Mouse (Mus musculus) cortical plate, adult 2 months (tissue): ENCODE measurements at regions not wholly inside any gene's neighbourhood (a gene's known extent, or its start where the extent isn't known, plus 50 kb on each side); places are given as distances from the start of the nearest gene placed in this dataset.

Experiments used
- CTCF ChIP-seq: fragments of 200-500 bp; IDR thresholded peaks from 2 replicates; pipeline ENCODE4 v1.5.1; 2011; ENCODE audit warnings: mild to moderate bottlenecking, control low read depth, low read length; ENCODE audit not compliant: insufficient read depth; ENCODE audit errors: extremely low read depth
- POLR2A ChIP-seq: fragments of 200-500 bp; IDR thresholded peaks from 2 replicates; pipeline ENCODE4 v1.6.1; 2011; ENCODE audit warnings: mild to moderate bottlenecking, low read length, control low read depth; ENCODE audit not compliant: insufficient read depth; ENCODE audit errors: extremely low read depth

DNA sequence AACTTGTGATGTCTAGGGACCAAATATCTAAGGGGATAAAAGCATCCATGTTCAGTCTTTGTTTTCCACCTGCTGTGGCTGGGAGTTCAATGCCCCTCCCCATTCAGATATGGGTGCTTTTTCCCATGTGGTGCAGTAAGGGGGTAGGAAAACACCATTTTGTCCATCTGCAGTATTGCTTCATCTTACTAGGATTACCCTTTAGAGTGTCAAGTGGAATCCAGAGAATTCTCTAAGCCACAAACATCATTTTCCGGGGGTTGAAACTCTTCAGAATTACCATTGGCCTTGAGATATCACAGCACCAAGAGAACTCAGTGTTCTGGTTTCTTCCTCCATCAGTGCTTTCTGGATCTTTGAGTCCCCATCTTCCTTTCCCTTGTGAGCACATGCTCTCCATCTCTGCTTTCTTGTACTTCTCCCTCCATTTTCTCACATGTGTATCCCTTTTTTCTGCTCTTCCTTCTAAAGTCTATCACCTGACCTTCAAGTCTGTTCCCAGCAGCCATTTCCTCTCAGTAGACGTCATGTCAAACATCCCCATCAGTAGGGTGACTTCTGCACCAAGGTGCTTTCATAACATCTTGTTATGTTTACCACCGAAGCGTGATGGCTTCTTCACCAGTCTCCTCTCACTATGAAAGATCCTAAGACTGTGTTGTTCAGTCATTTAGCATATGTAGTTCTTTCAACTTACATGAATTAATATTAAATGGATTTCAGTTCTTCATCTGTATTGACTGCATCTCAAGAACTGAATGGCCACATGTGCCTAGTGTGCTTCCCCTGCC lies 431.6 kb upstream of the Ubash3b start:
- TF ChIP-seq CTCF = no peak
- no peak for TF ChIP-seq POLR2A
